Mouse (Mus musculus) heart, postnatal 0 days (tissue): ENCODE measurements around the gene Stat3.

Experiments used
- CTCF ChIP-seq: IDR thresholded peaks from 2 replicates; pipeline ENCODE4 v1.5.1; 2016; ENCODE audit warnings: antibody characterized with exemption, control low read depth, low read depth
- EP300 ChIP-seq: IDR thresholded peaks from 2 replicates; pipeline ENCODE4 v1.6.1; 2016; ENCODE audit warnings: antibody characterized with exemption, low read depth

GRCm38 (mm10) chr11:100959826-100960225 is 20.5 kb upstream of the Stat3 start:
- TF ChIP-seq EP300 (no peak), CTCF (no peak)
